Mouse (Mus musculus) heart, embryonic 16.5 days (tissue): ENCODE measurements at regions not wholly inside any gene's neighbourhood (a gene's known extent, or its start where the extent isn't known, plus 50 kb on each side); places are given as distances from the start of the nearest gene placed in this dataset.

Experiments
- ATAC-seq: fragments of 200-750 bp; cut with Nextera tagmentation; replicated peaks from 2 replicates; pipeline ENCODE4 v1.8.0; 2017; ENCODE audit warnings: moderate number of reproducible peaks; ENCODE audit not compliant: insufficient read depth, low FRiP score; ENCODE audit errors: extremely low read depth
- H3K27ac ChIP-seq: fragments of 300-500 bp; sonication (generic); 2 replicates; pipeline ENCODE4 v1.5.1; 2014; ENCODE audit warnings: mild to moderate bottlenecking, low read length, control low read depth, moderate library complexity
- H3K27me3 ChIP-seq: fragments of 300-500 bp; sonication (generic); 2 replicates; pipeline ENCODE4 v1.6.1; 2014; ENCODE audit warnings: low read length, mixed read lengths; ENCODE audit not compliant: control insufficient read depth, insufficient read depth
- H3K36me3 ChIP-seq: fragments of 300-500 bp; sonication (generic); 2 replicates; pipeline ENCODE4 v1.6.1; 2014; ENCODE audit not compliant: control insufficient read depth, insufficient read depth
- H3K4me1 ChIP-seq: fragments of 300-500 bp; sonication (generic); 2 replicates; pipeline ENCODE4 v1.6.1; 2014; ENCODE audit warnings: low read length, mixed read lengths; ENCODE audit not compliant: control insufficient read depth, insufficient read depth
- H3K4me2 ChIP-seq: fragments of 300-500 bp; sonication (generic); 2 replicates; pipeline ENCODE4 v1.6.1; 2014; ENCODE audit warnings: low read depth, mild to moderate bottlenecking, control low read depth, low read length
- H3K4me3 ChIP-seq: fragments of 300-500 bp; sonication (generic); 2 replicates; pipeline ENCODE4 v1.5.1; 2014; ENCODE audit warnings: mild to moderate bottlenecking, control low read depth, low read length
- H3K9ac ChIP-seq: fragments of 300-500 bp; sonication (generic); 2 replicates; pipeline ENCODE4 v1.6.1; 2014; ENCODE audit warnings: low read length, control low read depth
- H3K9me3 ChIP-seq: fragments of 300-500 bp; sonication (generic); replicated peaks from 2 replicates; pipeline ENCODE4 v1.6.1; 2016; ENCODE audit warnings: low read length; ENCODE audit not compliant: control insufficient read depth
- WGBS: fragments of 180-500 bp; shearing (Covaris S2); extraction: QIAGEN DNeasy Blood & Tissue Kit; methylation state at CpG from one replicate; pipeline ENCODE4 v1.1.7; 2014; 5-methylcytosine and 5-hydroxymethylcytosine counted together

DNA sequence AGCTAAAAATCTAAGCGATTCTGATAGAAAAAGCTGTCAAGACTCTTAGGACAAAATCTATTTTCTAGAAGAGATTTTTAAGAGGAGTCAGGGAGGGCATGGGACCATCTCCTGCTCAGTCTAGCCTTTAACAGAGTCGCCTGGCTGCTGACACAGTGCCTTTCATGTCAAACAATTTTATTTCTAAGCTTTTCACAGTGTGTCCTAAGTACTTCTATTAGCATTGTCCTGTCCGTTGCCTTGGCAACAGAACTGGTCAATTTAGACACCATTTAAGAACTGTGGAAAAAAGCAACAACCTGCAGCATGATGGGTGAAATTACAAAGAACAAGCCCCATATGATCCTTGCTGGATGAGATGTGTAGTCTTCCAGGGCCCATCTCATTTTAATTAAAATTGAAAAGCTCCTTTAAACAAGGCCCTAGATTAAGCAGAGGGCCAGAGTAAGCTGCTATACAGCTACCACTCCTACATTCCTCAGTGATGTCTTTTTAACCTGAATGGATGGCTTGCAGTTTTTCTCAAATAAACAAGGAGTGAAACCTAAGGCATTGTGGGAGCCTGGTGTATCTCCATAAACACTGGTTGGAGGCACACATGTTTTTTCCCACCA, 133.0 kb upstream of the Nrsn1 start:
- Histone ChIP-seq H3K36me3 (no peaks in the 10 kb centered on the region), H3K27me3 (no peaks in the 10 kb centered on the region), H3K27ac (no peak overlapping the region), H3K9ac (no peak overlapping the region), H3K4me1 (no peaks in the 10 kb centered on the region), H3K4me2 (no peak overlapping the region), H3K9me3 (no peaks in the 10 kb centered on the region), H3K4me3 (no peak overlapping the region)
- 75% methylated on average over 3 of the region's 3 CpGs for WGBS
- ATAC-seq = no peak

- no peaks in the 10 kb centered on the region for H3K4me1 ChIP-seq
- no peak overlapping the region for H3K4me3 ChIP-seq
- H3K27me3 ChIP-seq = no peaks in the 10 kb centered on the region
- H3K9me3 ChIP-seq = no peaks in the 10 kb centered on the region
- WGBS = 60% methylated on average over 2 of the region's 2 CpGs
- no peak overlapping the region for H3K4me2 ChIP-seq
- H3K27ac ChIP-seq = no peak overlapping the region
- ATAC-seq = no peak
- no peaks in the 10 kb centered on the region for H3K36me3 ChIP-seq
- H3K9ac ChIP-seq = no peak overlapping the region
Observed at GRCm38 (mm10) chr13:25402691-25403090, 132.4 kb upstream of the Nrsn1 start.

DNA sequence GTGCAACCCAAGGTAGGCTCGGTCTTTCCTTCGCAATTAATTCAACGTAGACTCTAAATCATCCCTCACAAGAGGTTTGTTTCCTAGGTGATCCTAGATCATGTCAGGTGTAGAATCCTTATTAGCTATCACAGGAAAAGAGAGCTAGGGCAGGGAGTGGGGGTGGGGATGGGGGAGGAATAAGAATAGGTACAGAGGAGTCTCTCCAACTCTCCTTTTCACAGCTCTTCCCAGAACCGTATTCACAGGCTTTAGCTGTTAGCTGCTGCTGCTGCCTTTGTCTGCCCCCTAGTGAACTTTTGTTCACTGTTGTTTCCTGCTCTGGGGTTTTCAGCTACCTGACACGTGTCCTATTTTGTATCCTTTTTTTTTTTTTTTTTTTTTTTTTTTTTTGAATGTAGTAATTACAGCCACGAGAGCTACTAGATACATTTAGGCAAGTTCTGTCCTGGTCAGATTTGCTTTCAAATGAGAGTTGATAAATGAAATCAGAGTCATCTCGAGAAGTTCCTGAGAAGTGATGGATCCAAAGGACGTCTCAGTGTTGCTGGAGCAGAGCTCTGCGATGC, 131.7 kb upstream of the Nrsn1 start:
- Histone ChIP-seq H3K9me3 (no peaks in the 10 kb centered on the region), H3K27me3 (no peaks in the 10 kb centered on the region), H3K4me1 (no peaks in the 10 kb centered on the region), H3K9ac (no peak overlapping the region), H3K4me3 (no peak overlapping the region), H3K27ac (no peak overlapping the region), H3K4me2 (no peak overlapping the region), H3K36me3 (no peaks in the 10 kb centered on the region)
- WGBS = 67% methylated on average over 9 of the region's 9 CpGs
- ATAC-seq = no peak

DNA sequence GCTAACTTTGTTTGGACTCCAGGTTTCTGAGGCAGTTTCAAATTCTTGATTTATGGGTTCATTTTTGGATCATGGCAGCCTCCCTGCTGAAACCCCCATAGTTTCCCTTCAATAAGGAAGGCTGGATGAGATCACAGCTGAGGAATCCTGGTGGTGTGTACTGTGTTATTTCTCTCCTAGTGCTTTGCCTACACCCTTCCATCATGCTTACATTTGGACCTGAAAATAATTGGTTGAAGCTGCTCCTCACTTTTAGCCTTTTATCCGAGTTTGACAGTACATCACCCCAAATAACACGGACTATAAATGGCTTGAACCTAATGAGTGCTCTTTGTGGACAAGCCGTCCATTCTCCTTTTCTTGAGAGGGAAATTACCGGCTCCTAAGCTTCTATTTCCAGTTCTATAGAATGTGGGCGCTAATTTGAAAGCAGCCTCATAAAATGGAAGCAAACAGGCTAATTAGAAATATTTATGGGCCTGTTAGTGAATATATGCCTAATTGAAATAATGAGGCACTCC, 122.5 kb upstream of the Nrsn1 start:
- WGBS = 76% methylated on average over 5 of the region's 5 CpGs
- no peaks in the 10 kb centered on the region for H3K27me3 ChIP-seq
- H3K4me2 ChIP-seq = no peak overlapping the region
- no peak overlapping the region for H3K9ac ChIP-seq
- no peak overlapping the region for H3K27ac ChIP-seq
- no peak for ATAC-seq
- H3K4me1 ChIP-seq = no peaks in the 10 kb centered on the region
- H3K4me3 ChIP-seq = no peak overlapping the region
- no peaks in the 10 kb centered on the region for H3K36me3 ChIP-seq
- H3K9me3 ChIP-seq = no peaks in the 10 kb centered on the region

- H3K4me3 ChIP-seq = no peak overlapping the region
- no peaks in the 10 kb centered on the region for H3K9me3 ChIP-seq
- 53% methylated on average over 4 of the region's 4 CpGs for WGBS
- no peak for ATAC-seq
- no peak overlapping the region for H3K4me2 ChIP-seq
- H3K4me1 ChIP-seq = no peaks in the 10 kb centered on the region
- no peak overlapping the region for H3K27ac ChIP-seq
- no peaks in the 10 kb centered on the region for H3K36me3 ChIP-seq
- no peak overlapping the region for H3K9ac ChIP-seq
- H3K27me3 ChIP-seq = no peaks in the 10 kb centered on the region
Observed at GRCm38 (mm10) chr13:25362627-25362967, 92.3 kb upstream of the Nrsn1 start.

DNA sequence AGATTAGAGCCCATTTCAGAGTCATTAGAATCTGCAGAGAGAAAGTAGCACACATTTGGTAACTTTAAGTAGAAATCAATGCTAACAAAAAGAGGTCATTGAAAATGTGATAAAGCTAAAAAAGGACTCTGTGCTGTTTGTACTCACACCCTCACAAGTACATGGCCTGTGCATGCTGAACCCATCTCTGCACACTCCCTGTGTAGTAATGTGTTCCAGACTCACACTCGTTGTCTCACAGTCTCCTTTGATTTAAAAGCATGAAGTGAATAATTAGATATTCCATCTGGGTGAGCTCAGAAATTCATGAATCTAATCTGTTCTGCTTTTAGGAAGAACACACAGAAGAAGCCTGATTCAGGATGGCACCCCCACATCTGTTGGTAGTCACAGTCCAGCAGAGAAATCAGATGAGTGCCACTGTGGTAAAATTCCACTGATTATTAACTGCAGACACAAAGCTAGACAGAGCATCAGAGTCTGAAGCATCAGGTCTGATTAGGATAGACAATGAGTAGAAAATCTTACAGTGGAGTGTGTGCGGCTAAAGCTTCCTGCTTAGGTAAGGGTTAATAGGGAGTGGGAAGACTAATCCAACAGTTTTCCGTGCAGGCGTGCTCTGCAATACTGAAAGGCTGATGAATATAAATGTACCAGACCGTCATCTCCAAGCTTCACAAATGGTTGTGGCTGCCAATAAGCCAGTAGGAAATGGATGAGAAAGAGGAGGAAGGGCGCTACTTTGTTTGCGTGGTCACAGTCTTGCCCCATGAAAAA, 91.7 kb upstream of the Nrsn1 start:
- H3K27ac ChIP-seq = no peak overlapping the region
- WGBS = 73% methylated on average over 7 of the region's 7 CpGs
- H3K27me3 ChIP-seq = no peaks in the 10 kb centered on the region
- H3K36me3 ChIP-seq = no peaks in the 10 kb centered on the region
- H3K9me3 ChIP-seq = no peaks in the 10 kb centered on the region
- no peak overlapping the region for H3K4me3 ChIP-seq
- ATAC-seq = no peak
- H3K9ac ChIP-seq = no peak overlapping the region
- H3K4me2 ChIP-seq = no peak overlapping the region
- H3K4me1 ChIP-seq = no peaks in the 10 kb centered on the region

DNA sequence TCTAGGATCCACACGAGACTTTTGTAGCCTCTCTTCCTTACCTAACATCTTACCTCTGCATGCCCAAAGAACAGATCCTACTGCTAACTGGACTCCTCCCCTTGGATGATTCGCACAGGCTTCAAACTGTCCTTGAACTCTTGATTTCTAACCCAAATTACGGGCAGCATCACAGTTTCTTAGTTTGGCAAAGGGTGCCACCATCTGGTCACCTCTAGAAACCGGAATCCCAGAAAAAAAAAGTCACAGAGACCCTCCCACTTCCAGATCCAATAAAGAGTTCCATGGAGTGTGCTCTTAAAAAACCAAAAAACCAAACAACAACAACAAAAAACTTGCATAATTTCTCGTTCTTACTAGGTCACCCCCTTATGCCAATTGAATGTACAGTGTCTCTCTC, 77.3 kb upstream of the Nrsn1 start:
- no peaks in the 10 kb centered on the region for H3K36me3 ChIP-seq
- ATAC-seq = no peak

DNA sequence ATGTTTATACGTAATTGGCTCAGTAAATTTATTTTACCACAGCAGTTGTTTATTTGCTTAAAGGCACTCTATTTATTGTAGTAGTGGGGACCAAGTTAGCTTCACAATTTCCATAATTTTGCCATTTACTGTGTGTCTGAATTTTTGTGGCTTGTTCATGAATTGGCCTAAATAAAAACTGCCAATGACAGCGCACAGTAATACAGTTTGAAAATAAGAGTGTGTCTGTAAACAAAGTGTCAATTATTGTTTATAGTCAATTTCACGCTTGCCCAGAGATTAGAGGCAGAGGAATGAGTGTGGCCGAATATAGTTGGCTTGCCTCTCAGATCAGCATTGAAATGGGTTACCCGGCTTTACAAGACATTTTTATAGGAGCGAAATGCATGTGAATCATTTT, 73.0 kb upstream of the Nrsn1 start:
- Histone ChIP-seq H3K4me2 (no peak overlapping the region), H3K27ac (no peak overlapping the region), H3K4me1 (no peaks in the 10 kb centered on the region), H3K4me3 (no peak overlapping the region), H3K36me3 (no peaks in the 10 kb centered on the region), H3K27me3 (no peaks in the 10 kb centered on the region), H3K9ac (no peak overlapping the region), H3K9me3 (no peaks in the 10 kb centered on the region)
- 82% methylated on average over 6 of the region's 6 CpGs for WGBS
- no peak for ATAC-seq

More for the DNA sequence above, 77.3 kb upstream of the Nrsn1 start:
- Histone ChIP-seq H3K27me3 (no peaks in the 10 kb centered on the region), H3K4me1 (no peaks in the 10 kb centered on the region), H3K4me3 (no peak overlapping the region), H3K9ac (no peak overlapping the region), H3K9me3 (no peaks in the 10 kb centered on the region), H3K4me2 (no peak overlapping the region), H3K27ac (no peak overlapping the region)
- WGBS = 40% methylated on average over 5 of the region's 5 CpGs

DNA sequence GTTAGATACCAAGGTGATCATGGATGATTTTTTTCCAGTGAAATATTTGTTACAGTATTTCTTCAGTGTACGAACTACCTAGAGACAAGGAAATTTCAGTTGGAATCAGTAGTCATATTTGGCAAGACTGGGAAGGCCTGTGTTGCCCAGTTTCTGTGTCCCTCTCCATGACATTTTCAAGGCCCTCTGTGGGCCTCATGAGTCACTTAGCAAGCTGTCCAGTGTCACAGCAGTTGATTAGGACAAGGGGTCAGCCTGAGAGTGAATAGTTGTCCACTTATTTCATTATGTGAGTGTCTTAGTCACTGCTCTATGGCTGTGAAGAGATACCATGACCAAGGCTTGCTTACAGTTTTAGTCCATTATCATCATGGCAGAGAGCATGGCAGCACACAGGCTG, 71.5 kb upstream of the Nrsn1 start:
- Histone ChIP-seq H3K4me3 (no peak overlapping the region), H3K36me3 (no peaks in the 10 kb centered on the region), H3K27me3 (no peaks in the 10 kb centered on the region), H3K4me2 (no peak overlapping the region), H3K4me1 (no peaks in the 10 kb centered on the region), H3K27ac (no peak overlapping the region), H3K9ac (no peak overlapping the region), H3K9me3 (no peaks in the 10 kb centered on the region)
- ATAC-seq = no peak
- WGBS = 84% methylated on average over 1 of the region's 1 CpGs
